Mouse (Mus musculus) G1E (cell line): Measurements from ENCODE around the gene Ccdc144b. TPM values are rescaled to one million over a fixed set of nuclear protein-coding genes. Genes with fewer than 3 reads are reported as not detected.

Experiments used
- ATAC-seq: 2 replicates; pipeline ENCODE4 v1.8.0; 2016; ENCODE audit warnings: mild to moderate bottlenecking; ENCODE audit not compliant: insufficient number of reproducible peaks, poor library complexity, low FRiP score, severe bottlenecking; ENCODE audit errors: extremely low read depth
- DNase-seq: peaks from one replicate; pipeline ENCODE4 v3.0.0; 2012; ENCODE audit warnings: low spot score
- H3K27me3 ChIP-seq: 2 replicates; pipeline ENCODE4 v1.6.1; 2012; ENCODE audit warnings: mild to moderate bottlenecking, low read length, inconsistent platforms; ENCODE audit not compliant: insufficient read depth
- H3K36me3 ChIP-seq: replicated peaks from 2 replicates; pipeline ENCODE3; 2012; ENCODE audit warnings: mild to moderate bottlenecking, inconsistent platforms
- H3K4me1 ChIP-seq: 2 replicates; pipeline ENCODE4 v1.6.1; 2012; ENCODE audit warnings: low read depth, low read length, inconsistent platforms, mixed read lengths; ENCODE audit not compliant: insufficient read depth
- H3K4me3 ChIP-seq: 2 replicates; pipeline ENCODE4 v1.5.1; 2012; ENCODE audit warnings: low read depth, mild to moderate bottlenecking, inconsistent platforms, low read length, moderate library complexity, mixed read lengths
- H3K9me3 ChIP-seq: replicated peaks from 2 replicates; pipeline ENCODE4 v1.6.1; 2012; ENCODE audit warnings: inconsistent platforms
- CTCF ChIP-seq: IDR thresholded peaks from 2 replicates; pipeline ENCODE4 v1.5.1; 2012; ENCODE audit warnings: low read depth, low read length, inconsistent platforms, mixed read lengths
- GATA1 ChIP-seq: IDR thresholded peaks from 2 replicates; pipeline ENCODE4 v1.6.1; 2012; ENCODE audit warnings: borderline replicate concordance, low read length, inconsistent platforms, mixed read lengths
- GATA2 ChIP-seq: IDR thresholded peaks from 2 replicates; pipeline ENCODE4 v1.6.1; 2012; ENCODE audit warnings: low read depth, low read length, inconsistent platforms, borderline replicate concordance
- POLR2AphosphoS5 ChIP-seq: IDR thresholded peaks from 2 replicates; pipeline ENCODE4 v1.6.1; 2012; ENCODE audit warnings: low read depth, low read length, inconsistent platforms; ENCODE audit not compliant: insufficient replicate concordance
- TAL1 ChIP-seq: conservative IDR thresholded peaks from 2 replicates; pipeline ENCODE4 v1.6.1; 2012; ENCODE audit warnings: low read depth, low read length, inconsistent platforms, mixed read lengths
- polyA plus RNA-seq: library from polyadenylated mRNA; stranded (reverse); fragments of >175 nt; gene quantifications from 2 replicates; pipeline ENCODE4 v1.2.3, GENCODE M21; 2012
- total RNA-seq, 2 experiments: library from RNA; stranded (forward) in 1 of 2; stranded (reverse) in 1 of 2; fragments of 200-1000 nt in 1 of 2; fragments of >200 nt in 1 of 2; fragmentation: Nextera tagmentation in 1 of 2; gene quantifications; 2 replicates each; pipeline ENCODE4 v1.2.3; 2014 to 2017

Ccdc144b gene
- total and polyA plus RNA-seq, 3 experiments = 0.05 TPM; not detected in 2

DNA sequence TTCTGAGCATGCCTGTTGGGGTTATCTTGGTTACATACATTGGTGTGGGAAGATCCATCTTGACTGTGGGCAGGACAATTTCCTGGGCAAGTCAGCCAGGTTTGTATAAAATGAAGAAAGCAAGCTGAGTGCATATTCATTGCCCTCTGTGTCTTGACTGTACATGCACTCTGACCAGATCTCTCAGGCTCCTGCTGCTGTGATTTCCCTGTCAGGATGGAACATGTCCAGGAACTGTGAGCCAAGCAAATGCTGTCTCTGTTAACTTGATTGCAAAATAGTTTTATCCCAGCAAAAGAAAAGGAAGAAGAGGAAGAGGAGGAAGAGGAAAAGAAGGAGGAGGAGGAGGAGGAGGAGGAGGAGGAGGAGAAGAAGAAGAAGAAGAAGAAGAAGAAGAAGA lies 8.8 kb downstream of the Ccdc144b start:
- no peak for DNase-seq
- TF ChIP-seq TAL1 (no peak), CTCF (no peak), GATA2 (no peak), GATA1 (no peak), POLR2AphosphoS5 (no peak)
- ATAC-seq = no peak
- Histone ChIP-seq H3K4me1 (no peaks in the 10 kb centered on the region), H3K36me3 (no peaks in the 10 kb centered on the region), H3K4me3 (no peak overlapping the region), H3K9me3 (no peaks in the 10 kb centered on the region), H3K27me3 (peaks cover 4% of the 10 kb centered on the region)

DNA sequence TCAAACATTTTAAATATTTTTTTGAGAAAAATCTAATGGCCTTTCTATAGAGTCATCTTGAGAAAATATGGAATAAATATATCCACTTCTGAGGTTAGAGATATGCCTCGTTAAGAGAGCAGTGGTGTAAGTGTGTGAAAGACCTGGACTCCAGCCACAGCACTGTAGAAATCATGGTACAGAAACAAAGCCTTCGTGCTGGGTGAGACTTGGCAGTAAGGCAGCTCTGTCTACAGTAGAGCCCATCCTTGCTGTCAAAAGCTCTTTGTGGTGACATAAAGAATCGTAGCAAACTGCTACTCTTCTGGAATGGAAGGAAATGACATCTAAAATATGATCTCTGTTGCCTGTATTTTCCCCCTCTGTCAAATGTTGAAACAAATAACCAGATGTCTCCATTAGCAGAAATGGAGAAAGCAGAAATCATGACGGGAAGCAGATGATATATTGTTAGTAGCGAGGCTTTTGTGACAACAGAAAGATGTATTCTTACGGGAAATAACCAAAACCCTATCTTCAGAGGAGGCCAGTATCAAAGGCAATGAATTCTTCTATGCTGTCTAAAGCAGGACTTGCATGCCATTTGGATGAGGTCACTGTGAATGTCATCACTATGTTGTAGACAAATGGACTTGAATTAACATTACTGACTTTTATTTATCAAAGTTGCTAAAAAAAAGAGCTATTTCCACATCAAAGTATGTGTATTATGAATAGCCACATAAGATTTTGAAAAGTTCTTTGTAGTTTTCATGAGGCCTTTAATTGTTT lies 21.4 kb downstream of the Ccdc144b start:
- ATAC-seq (no peak), DNase-seq (no peak)
- Histone ChIP-seq H3K27me3 (0 out of 2 replicates have a peak, but pooled peaks cover 1% of the 10 kb centered on the region), H3K36me3 (no peaks in the 10 kb centered on the region), H3K9me3 (no peaks in the 10 kb centered on the region), H3K4me3 (no peak overlapping the region), H3K4me1 (no peaks in the 10 kb centered on the region)
- TF ChIP-seq GATA2 (no peak), POLR2AphosphoS5 (no peak), TAL1 (no peak), GATA1 (no peak), CTCF (no peak)

DNA sequence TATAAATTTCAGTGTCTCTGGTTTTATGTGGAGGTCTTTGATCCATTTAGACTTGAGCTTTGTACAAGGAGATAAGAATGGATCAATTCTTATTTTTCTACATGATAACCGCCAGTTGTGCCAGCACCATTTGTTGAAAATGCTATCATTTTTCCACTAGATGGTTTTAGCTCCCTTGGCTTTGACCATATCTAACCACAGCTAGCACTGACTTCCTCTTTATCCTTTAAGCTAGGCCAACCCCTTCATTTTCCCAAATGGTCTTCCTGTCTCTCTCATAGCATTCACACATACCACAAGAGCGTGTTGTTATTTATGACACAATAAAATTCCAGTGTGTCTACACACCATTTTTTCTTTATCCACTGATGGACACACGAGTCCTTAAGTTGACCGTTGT lies 23.4 kb downstream of the Ccdc144b start:
- Histone ChIP-seq H3K4me3 (no peak overlapping the region), H3K9me3 (no peaks in the 10 kb centered on the region), H3K36me3 (no peaks in the 10 kb centered on the region), H3K27me3 (0 out of 2 replicates have a peak, but pooled peaks cover 5% of the 10 kb centered on the region), H3K4me1 (no peaks in the 10 kb centered on the region)
- ATAC-seq (no peak), DNase-seq (no peak)
- no peak for TF ChIP-seq CTCF
- TF ChIP-seq TAL1 = no peak
- no peak for TF ChIP-seq GATA1
- no peak for TF ChIP-seq GATA2
- TF ChIP-seq POLR2AphosphoS5 = no peak

DNA sequence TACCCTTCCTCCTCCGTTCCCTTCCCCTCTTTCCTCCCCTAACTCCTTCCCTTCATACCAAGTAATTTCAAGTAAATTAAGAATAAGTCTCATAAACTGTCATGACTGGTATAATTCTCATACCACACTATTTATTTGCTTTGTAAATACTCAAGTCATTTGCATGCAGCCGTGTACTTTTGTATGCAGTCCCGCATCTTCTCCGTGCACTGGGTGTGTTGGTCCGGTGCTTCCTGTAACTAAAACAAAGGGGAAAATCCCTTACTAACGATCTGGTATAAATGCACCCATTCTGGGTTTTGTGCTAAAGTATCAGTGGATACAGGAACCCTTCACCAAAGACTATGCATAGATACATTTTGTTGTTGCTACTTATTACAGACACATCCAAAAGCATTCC lies 27.6 kb downstream of the Ccdc144b start:
- Histone ChIP-seq H3K27me3 (peaks cover 9% of the 10 kb centered on the region; the same call in 1 of the 2 replicates), H3K9me3 (no peaks in the 10 kb centered on the region), H3K4me3 (no peak overlapping the region), H3K4me1 (no peaks in the 10 kb centered on the region), H3K36me3 (no peaks in the 10 kb centered on the region)
- TF ChIP-seq POLR2AphosphoS5 (no peak), GATA2 (no peak), TAL1 (no peak), CTCF (no peak), GATA1 (no peak)
- no peak for ATAC-seq
- DNase-seq = no peak

DNA sequence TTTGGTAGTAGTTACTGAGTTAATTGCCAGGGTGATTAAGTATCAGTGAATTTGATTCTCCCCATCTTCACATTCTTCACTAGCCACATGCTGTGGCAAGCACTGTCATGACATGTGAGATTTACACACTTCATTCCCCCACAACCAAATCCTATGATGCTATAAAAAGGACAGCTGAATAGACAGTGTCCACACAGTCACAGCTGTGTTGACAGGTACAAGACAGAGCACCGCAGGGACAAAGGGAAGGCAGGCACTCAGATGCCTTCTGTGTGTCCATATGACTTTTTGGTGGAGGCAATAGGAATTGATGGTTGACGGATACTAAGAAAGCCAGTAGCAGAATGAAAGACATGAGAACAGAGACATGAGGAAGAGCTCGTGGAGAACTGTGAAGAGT lies 42.1 kb downstream of the Ccdc144b start:
- ATAC-seq (no peak), DNase-seq (no peak)
- H3K36me3 ChIP-seq = no peaks in the 10 kb centered on the region
- TF ChIP-seq GATA2 (no peak), TAL1 (no peak), GATA1 (no peak), CTCF (no peak), POLR2AphosphoS5 (no peak)
- no peaks in the 10 kb centered on the region for H3K27me3 ChIP-seq
- H3K4me1 ChIP-seq = no peaks in the 10 kb centered on the region
- H3K4me3 ChIP-seq = no peak overlapping the region
- no peaks in the 10 kb centered on the region; the same call in 1 of the 2 replicates for H3K9me3 ChIP-seq

DNA sequence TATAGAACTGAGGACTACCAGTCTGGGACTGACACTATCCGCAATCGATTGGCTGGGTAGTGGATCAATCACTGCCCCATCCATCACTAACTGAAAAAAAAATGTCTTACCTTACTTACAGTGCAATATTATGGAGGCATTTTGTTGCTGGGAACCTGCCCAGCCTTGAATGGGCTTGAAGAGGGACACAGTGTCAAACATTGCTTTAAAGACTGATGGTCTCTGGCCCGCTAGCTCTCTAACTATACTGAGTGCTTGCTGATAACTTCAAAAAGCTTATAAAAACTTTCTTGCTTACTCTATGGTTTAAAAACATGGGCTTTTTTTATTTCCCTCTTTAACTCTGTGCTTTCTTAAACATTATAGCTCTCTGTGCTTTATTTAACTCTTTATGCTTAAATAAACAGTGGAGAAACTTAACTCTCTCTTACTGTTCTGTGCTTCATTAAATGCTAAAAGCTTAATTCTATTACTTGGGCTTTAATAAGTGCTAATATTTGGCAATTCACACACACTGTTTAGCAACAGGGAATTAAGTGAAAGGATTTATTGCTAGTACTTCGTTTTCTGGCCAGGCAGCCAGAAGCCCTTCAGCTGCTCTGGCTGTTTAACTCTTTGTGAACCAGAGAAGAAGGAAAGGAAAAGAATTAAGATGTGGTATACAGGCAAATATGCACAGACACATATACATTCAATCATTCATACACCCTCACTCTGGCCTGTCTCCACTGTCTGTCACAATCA lies 44.8 kb downstream of the Ccdc144b start:
- TF ChIP-seq GATA1 (no peak), TAL1 (no peak), POLR2AphosphoS5 (no peak)
- DNase-seq (no peak), ATAC-seq (no peak)
- Histone ChIP-seq H3K4me3 (no peak overlapping the region), H3K27me3 (no peaks in the 10 kb centered on the region), H3K36me3 (no peaks in the 10 kb centered on the region), H3K4me1 (no peaks in the 10 kb centered on the region; the same call in 1 of the 2 replicates), H3K9me3 (no peaks in the 10 kb centered on the region; the same call in 1 of the 2 replicates)
